Mouse (Mus musculus) bone marrow macrophage, adult 2 months (primary cell): ENCODE data around the gene Smad1. TPM values are rescaled to one million over a fixed set of nuclear protein-coding genes. Genes with fewer than 3 reads are reported as not detected.
"Not testable (repeated sequence)": the region's sequence is repeated elsewhere in the genome, so short reads cannot be mapped to it uniquely, and the experiment has no call there.

Experiments
- H3K27ac ChIP-seq: 2 replicates; pipeline ENCODE4 v1.5.1; 2012; ENCODE audit warnings: low read depth, low read length; ENCODE audit not compliant: insufficient read depth
- H3K4me1 ChIP-seq: 2 replicates; pipeline ENCODE4 v1.6.1; 2012; ENCODE audit warnings: low read length; ENCODE audit not compliant: control insufficient read depth, insufficient read depth
- H3K4me3 ChIP-seq: 2 replicates; pipeline ENCODE4 v1.5.1; 2012; ENCODE audit warnings: mild to moderate bottlenecking, low read length, moderate library complexity; ENCODE audit not compliant: insufficient read depth
- CTCF ChIP-seq: IDR thresholded peaks from 2 replicates; pipeline ENCODE4 v1.5.1; 2012; ENCODE audit warnings: low read depth, mild to moderate bottlenecking, low read length, moderate library complexity
- POLR2A ChIP-seq: IDR thresholded peaks from 2 replicates; pipeline ENCODE4 v1.6.1; 2012; ENCODE audit warnings: mild to moderate bottlenecking, low read depth, low read length, borderline replicate concordance
- polyA plus RNA-seq: library from polyadenylated mRNA; stranded (reverse); fragments of >200 nt; gene quantifications from 2 replicates; pipeline ENCODE4 v1.2.4, GENCODE M21; 2012; ENCODE audit not compliant: missing spikeins, insufficient read depth, insufficient read length

Gene Smad1
- polyA plus RNA-seq: 25.5 and 26.0 TPM in 2 replicates

DNA sequence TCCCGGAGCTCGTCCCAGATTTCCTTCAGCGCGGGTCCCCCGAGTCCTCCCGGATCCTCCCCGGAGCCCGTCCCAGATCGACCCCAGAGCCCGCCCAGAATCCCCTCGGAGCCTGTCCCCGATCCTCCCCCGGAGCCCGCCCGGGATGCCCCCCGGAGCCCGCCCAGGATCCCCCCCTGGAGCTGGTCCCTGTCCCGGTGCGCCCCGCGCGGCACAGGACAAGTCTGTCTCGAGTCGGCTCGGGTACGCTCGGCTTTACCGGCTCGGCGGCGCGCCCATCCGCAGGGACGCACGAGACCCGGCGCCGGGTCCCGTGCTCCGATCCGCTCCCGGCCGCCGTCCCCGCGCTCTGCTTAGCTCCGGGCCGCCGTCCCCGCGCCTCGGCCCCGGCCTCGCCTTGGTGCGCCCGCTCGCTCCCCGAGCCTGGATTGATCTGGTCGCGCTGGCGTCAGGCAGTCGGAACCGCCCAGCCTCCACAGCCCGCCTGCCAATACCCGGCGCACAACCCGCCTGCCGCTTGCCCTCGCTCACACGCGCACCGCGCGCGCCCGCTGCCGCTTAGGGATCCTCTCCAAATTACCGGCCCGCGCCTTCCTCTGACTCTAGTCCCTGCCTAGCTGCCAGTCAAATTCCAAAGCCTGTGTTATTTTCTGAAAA is at the start of gene Smad1:
Gene Smad1, minus strand, starts transcription at position 525 of the 657 bp plus-strand sequence.
- H3K4me1 ChIP-seq: peaks cover 4% of the 10 kb centered on the region; the same call in 1 of the 2 replicates
- peak within 1 kb of the TSS; percentile 80 for H3K4me3 ChIP-seq
- TF ChIP-seq CTCF (no peak), POLR2A (no peak)
- H3K27ac ChIP-seq: peak within 1 kb of the TSS; percentile 41

DNA sequence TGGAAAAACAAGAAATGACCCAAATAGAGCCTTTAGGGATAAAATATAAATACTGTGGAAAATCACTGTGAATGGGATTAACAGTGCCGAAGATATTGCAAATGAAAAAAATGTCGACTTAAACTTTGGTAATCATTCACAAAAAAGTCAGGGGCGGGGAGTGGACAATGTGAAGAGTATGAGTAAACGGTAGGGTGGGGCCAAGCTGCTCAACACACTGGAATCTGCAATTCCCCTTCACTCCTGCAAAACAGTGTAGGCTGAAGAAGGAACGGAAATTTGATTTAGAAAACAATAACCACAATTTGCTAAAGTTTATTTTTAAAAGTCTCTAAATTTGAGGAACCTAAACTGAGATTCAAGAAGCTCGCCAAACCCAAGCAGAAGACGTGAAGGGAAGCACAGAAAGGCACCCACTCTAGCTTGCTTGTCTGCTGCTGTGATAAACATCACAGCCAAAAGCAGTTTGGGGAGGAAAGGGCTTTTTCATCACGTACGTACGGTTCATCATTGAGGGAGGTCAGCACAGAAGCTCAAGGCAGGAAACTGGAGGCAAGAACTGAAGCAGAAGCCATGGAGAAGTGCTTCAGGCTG is 48.0 kb upstream of the Smad1 start:
- TF ChIP-seq CTCF (no peak), POLR2A (no peak)
- peak overlapping the region; percentile 7; the same call in 1 of the 2 replicates for H3K4me3 ChIP-seq
- peak overlapping the region; percentile 83 for H3K27ac ChIP-seq
- peaks cover 27% of the 10 kb centered on the region for H3K4me1 ChIP-seq

- Histone ChIP-seq H3K27ac (no peak overlapping the region), H3K4me3 (no peak overlapping the region), H3K4me1 (peaks cover 14% of the 10 kb centered on the region)
- TF ChIP-seq CTCF: no peak
- no peak for TF ChIP-seq POLR2A
These were observed 44.3 kb upstream of the Smad1 start for GRCm38 (mm10) chr8:79443460-79444098.

GRCm38 (mm10) chr8:79433953-79434500 is 34.7 kb upstream of the Smad1 start:
- no peak for TF ChIP-seq POLR2A
- TF ChIP-seq CTCF: no peak
- no peak overlapping the region for H3K4me3 ChIP-seq

DNA sequence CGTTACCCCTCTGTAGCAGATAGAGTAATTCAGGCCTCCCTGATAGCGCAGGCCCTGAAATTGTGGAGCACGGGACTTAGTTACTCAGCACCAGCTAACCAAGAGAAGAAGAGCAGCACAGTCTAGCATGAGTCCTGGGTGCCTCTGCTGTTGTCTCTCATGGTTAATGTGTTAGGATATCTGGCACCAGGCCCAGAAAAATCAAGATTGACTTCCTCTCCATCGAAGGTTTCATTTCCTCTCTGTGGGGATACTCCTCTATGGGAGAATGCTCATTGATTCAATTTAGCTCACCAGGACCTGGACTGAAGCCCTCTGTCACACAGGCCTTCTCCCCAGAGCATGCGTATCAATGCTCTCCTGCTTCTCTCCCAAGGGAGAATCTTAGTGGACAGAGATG is 15.6 kb upstream of the Smad1 start:
- no peak for TF ChIP-seq CTCF
- no peak for TF ChIP-seq POLR2A
- H3K4me1 ChIP-seq: peaks cover 14% of the 10 kb centered on the region
- peak overlapping the region; percentile 39 for H3K27ac ChIP-seq
- no peak overlapping the region for H3K4me3 ChIP-seq

More at GRCm38 (mm10) chr8:79433953-79434500, 34.7 kb upstream of the Smad1 start:
- Histone ChIP-seq H3K4me1 (no peaks in the 10 kb centered on the region), H3K27ac (no peak overlapping the region)

- Histone ChIP-seq H3K27ac (no peak overlapping the region), H3K4me3 (no peak overlapping the region), H3K4me1 (peaks cover 9% of the 10 kb centered on the region)
- TF ChIP-seq POLR2A: no peak
- no peak for TF ChIP-seq CTCF
These were observed 11.2 kb upstream of the Smad1 start for GRCm38 (mm10) chr8:79410501-79410900.

- H3K4me1 ChIP-seq, H3K4me3 ChIP-seq, H3K27ac ChIP-seq: not testable (repeated sequence)
These were observed 8.0 kb upstream of the Smad1 start for GRCm38 (mm10) chr8:79407356-79407755.

DNA sequence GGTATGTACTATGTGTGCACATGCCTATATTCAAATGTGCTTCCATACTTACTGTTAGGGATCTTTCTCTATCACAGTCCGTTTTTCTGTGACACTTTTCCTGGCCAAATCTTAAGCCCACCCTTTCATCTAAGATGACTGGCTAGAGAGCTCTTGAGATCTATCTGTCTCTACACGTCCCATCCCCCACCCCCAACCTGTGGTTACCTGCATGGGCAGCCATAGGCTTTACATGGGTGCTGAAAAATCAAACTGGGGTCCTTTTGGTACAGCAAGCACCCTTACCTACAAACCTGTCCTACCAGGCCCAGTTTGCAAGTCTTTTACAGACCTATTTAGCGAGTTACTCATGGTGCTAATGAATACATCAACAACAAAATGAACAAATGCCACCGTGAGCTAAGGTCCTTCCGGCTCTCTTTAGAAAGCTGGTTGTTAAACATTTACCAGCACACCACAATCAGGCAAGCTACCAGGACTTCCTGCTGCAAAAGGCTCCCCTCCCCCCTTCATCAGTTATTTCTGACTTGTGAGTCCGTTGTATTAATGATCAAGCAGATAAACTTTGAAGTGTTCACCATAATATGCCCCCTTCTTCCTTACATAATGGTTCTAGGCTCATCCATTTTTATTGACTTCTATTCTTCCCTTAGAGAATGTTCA is 5.7 kb upstream of the Smad1 start:
- no peak for TF ChIP-seq POLR2A
- H3K27ac ChIP-seq: no peak overlapping the region
- no peaks in the 10 kb centered on the region for H3K4me1 ChIP-seq
- no peak overlapping the region for H3K4me3 ChIP-seq

GRCm38 (mm10) chr8:79400671-79401070 is 1.4 kb upstream of the Smad1 start:
- TF ChIP-seq CTCF (no peak), POLR2A (no peak)
- H3K4me1 ChIP-seq: peaks cover 4% of the 10 kb centered on the region; the same call in 1 of the 2 replicates
- no peak overlapping the region for H3K27ac ChIP-seq
- H3K4me3 ChIP-seq: no peak overlapping the region
